Mouse (Mus musculus): Measurements from ENCODE around the gene Akap17b.

DNA sequence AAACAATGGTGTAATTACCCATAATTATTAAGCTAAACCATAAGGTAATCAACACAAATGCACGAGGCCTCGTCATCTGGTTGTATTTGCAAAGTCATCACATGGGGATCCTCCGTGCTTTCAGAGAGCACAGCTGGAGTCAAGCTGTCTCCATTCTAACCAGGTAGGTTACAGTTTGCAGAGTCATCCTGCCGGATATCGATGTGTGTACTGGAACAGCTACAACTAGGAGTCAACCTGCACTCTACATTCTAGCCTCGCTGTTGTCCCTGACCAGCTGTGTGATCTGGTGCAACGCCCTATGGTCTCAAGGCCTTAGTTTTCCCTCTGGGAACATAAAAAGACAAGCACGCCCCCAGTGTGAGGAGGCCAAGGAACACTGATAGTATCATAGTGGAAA is 45.1 kb downstream of the Akap17b start:
- TF ChIP-seq CTCF (IDR thresholded peaks at IDR 0.05; ENCODE audit: low read depth): no peak
- TF ChIP-seq EP300 (IDR thresholded peaks at IDR 0.05; ENCODE audit: low read depth): no peak
